ENCODE assay signal across 22 mouse cellular contexts in genomic region chr10:93519159-93519558, GRCm38 (mm10). TPM values are rescaled to one million over a fixed set of nuclear protein-coding genes. Genes with fewer than 3 reads are reported as not detected.
"Had no signal": no experiment of that assay in that cellular context is flagged by ENCODE, and none has a peak within 500 bp of the region (broad histone marks: within the 10 kb centered on the region; RNA-seq: fewer than 3 reads in every experiment).

No protein-coding gene starts in this region.

- H3K27me3 ChIP-seq: midbrain, embryonic 12.5 days; neural tube, embryonic 13.5 days; neural tube, embryonic 15.5 days had no signal

- H3K9ac ChIP-seq: lung, embryonic 14.5 days; midbrain, embryonic 12.5 days; neural tube, embryonic 13.5 days; neural tube, embryonic 15.5 days had no signal

- ATAC-seq: midbrain, embryonic 16.5 days had no signal

- H3K27ac ChIP-seq: midbrain, embryonic 10.5 days; midbrain, embryonic 12.5 days; neural tube, embryonic 13.5 days; neural tube, embryonic 15.5 days had no signal

- H3K4me2 ChIP-seq: lung, embryonic 14.5 days; midbrain, embryonic 12.5 days; neural tube, embryonic 13.5 days; neural tube, embryonic 15.5 days had no signal

- H3K36me3 ChIP-seq: midbrain, embryonic 10.5 days; midbrain, embryonic 12.5 days; neural tube, embryonic 13.5 days; neural tube, embryonic 15.5 days had no signal

- DNase-seq: lung, adult 18-20 months; lung, embryonic 14.5 days; lung, postnatal 10 days; lung, postnatal 4 days; midbrain, embryonic 14.5 days; retina, postnatal 1 day; right cerebral cortex, adult 18-20 months; right cerebral cortex, postnatal 25 days; right cerebral cortex, postnatal 4 days; spleen, adult 18-20 months; thymus, adult 18-20 months; thymus, postnatal 14 days; thymus, postnatal 36 days had no signal

- H3K9me3 ChIP-seq: midbrain, embryonic 10.5 days; midbrain, embryonic 12.5 days; neural tube, embryonic 13.5 days; neural tube, embryonic 15.5 days had no signal

- H3K4me3 ChIP-seq: midbrain, embryonic 10.5 days; midbrain, embryonic 12.5 days; myocyte; neural tube, embryonic 13.5 days; neural tube, embryonic 15.5 days had no signal

- H3K4me1 ChIP-seq: midbrain, embryonic 10.5 days; midbrain, embryonic 12.5 days; neural tube, embryonic 13.5 days; neural tube, embryonic 15.5 days had no signal

RNA-seq across cellular contexts. Expression of gene Amdhd1, which starts 20.7 kb away (rescaled TPM):
- total RNA-seq: megakaryocyte, adult 5-6 weeks; megakaryocyte-erythroid progenitor cell, adult 5-6 weeks had no signal
- polyA plus RNA-seq: midbrain, embryonic 12.5 days; midbrain, embryonic 14.5 days; midbrain, embryonic 16.5 days; neural tube, embryonic 13.5 days had no signal

RNA-seq across cellular contexts. Expression of gene Ccdc38, which starts 21.3 kb away (rescaled TPM):
- total RNA-seq: megakaryocyte-erythroid progenitor cell, adult 5-6 weeks had no signal
- polyA plus RNA-seq: small intestine, adult 2 months had no signal

RNA-seq across cellular contexts. Expression of gene Hal, which starts 30.6 kb away (rescaled TPM):
- total RNA-seq: megakaryocyte-erythroid progenitor cell, adult 5-6 weeks had no signal
- polyA plus RNA-seq: midbrain, embryonic 12.5 days; midbrain, embryonic 14.5 days; midbrain, embryonic 16.5 days; neural tube, embryonic 13.5 days had no signal
